Mouse (Mus musculus): ENCODE measurements around the gene Slc5a10.

- TF ChIP-seq POLR2A (IDR thresholded peaks at IDR 0.05; ENCODE audit: borderline replicate concordance, low read depth, low read length): no peak
- TF ChIP-seq CTCF (IDR thresholded peaks at IDR 0.05; ENCODE audit: low read depth, low read length): no peak
Observed at GRCm38 (mm10) chr11:61702494-61702893, 18.1 kb downstream of the Slc5a10 start.
